Mouse (Mus musculus) testis, adult 2 months (tissue): ENCODE data around the gene Foxo3.

Experiments used
- CTCF ChIP-seq: fragments of 200-500 bp; IDR thresholded peaks from 2 replicates; pipeline ENCODE4 v1.5.1; 2012; ENCODE audit warnings: low read depth, mild to moderate bottlenecking, inconsistent platforms, low read length, moderate library complexity; ENCODE audit not compliant: control insufficient read depth, insufficient read depth, insufficient replicate concordance
- POLR2A ChIP-seq: fragments of 200-500 bp; IDR thresholded peaks from 2 replicates; pipeline ENCODE4 v1.6.1; 2012; ENCODE audit warnings: low read depth, mild to moderate bottlenecking, inconsistent platforms, low read length, moderate library complexity; ENCODE audit not compliant: control insufficient read depth

- no peak for TF ChIP-seq CTCF
- no peak for TF ChIP-seq POLR2A
Observed at GRCm38 (mm10) chr10:42299967-42300366, 23.4 kb upstream of the Foxo3 start.
